Mouse (Mus musculus): ENCODE measurements at regions not wholly inside any gene's neighbourhood (a gene's known extent, or its start where the extent isn't known, plus 50 kb on each side); places are given as distances from the start of the nearest gene placed in this dataset.

- 74% methylated on average over 2 of the region's 2 CpGs for WGBS
- Histone ChIP-seq H3K4me3 (ENCODE audit: low read depth, low read length) (no peak overlapping the region), H3K36me3 (replicated peaks; ENCODE audit: control insufficient read depth, insufficient read depth, low read length) (no peaks in the 10 kb centered on the region), H3K27me3 (ENCODE audit: control insufficient read depth, insufficient read depth, low read length) (no peaks in the 10 kb centered on the region), H3K9me3 (replicated peaks; ENCODE audit: control insufficient read depth, low read length) (no peaks in the 10 kb centered on the region), H3K4me2 (ENCODE audit: low read depth, low read length) (no peak overlapping the region), H3K27ac (ENCODE audit: low read depth) (no peak overlapping the region), H3K4me1 (ENCODE audit: control insufficient read depth, insufficient read depth) (no peaks in the 10 kb centered on the region), H3K9ac (replicated peaks; ENCODE audit: low read depth, low read length) (no peak overlapping the region)
- no peak for ATAC-seq (ENCODE audit: insufficient read depth, low read depth)
- TF ChIP-seq CTCF (IDR thresholded peaks at IDR 0.05; ENCODE audit: low read depth) (no peak), EP300 (IDR thresholded peaks at IDR 0.05; ENCODE audit: low read depth) (no peak)
- no peak for DNase-seq (ENCODE audit: low spot score)
Measured at GRCm38 (mm10) chr4:34146133-34146867, 96.3 kb upstream of the Spaca1 start.

DNA sequence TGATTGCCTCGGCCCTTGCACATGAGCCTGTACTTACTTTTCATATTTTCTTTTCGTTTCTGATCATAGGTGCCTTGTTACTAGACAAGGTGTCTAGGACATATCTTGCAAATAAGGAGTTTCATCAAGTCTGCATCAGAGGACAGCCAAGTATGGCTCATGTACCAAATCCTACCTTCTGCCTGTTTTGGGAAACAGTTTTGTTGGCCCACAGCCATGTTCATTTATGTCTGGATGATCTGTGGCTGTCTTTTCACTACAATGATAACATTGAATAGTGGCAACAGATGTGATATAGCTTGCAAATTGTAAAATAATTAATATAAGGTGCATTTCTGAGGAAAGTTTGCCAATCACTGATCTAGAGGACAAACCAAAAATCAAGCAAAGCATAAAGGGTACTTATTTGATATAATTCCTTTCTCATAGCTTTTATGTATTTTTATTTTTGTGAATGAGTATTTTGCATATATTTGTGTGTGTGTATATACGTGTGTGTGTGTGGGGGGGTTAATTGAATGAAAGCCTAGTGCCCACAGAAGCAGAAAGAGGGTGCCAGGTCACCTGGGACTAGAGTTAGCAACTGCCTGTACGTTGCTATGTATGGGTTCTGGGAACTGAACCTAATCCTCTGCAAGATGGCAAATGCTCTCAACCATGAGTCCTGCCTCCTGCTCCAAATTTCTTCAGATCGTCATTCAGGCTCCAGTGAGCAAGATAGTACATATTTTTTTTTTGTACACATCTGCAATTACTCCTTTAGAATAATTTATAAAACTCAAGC lies 99.2 kb upstream of the Spaca1 start:
- no peak overlapping the region for H3K4me3 ChIP-seq (ENCODE audit: low read depth, low read length)
- ATAC-seq (ENCODE audit: insufficient read depth, low read depth), result no peak
- 72% methylated on average over 5 of the region's 5 CpGs for WGBS

GRCm38 (mm10) chr4:34151605-34152347 lies 101.8 kb upstream of the Spaca1 start:
- Histone ChIP-seq H3K27ac (ENCODE audit: low read depth) (no peak overlapping the region), H3K27me3 (ENCODE audit: control insufficient read depth, insufficient read depth, low read length) (no peaks in the 10 kb centered on the region), H3K9me3 (replicated peaks; ENCODE audit: control insufficient read depth, low read length) (no peaks in the 10 kb centered on the region), H3K4me3 (ENCODE audit: low read depth, low read length) (no peak overlapping the region), H3K9ac (replicated peaks; ENCODE audit: low read depth, low read length) (no peak overlapping the region), H3K36me3 (replicated peaks; ENCODE audit: control insufficient read depth, insufficient read depth, low read length) (no peaks in the 10 kb centered on the region), H3K4me1 (ENCODE audit: control insufficient read depth, insufficient read depth) (no peaks in the 10 kb centered on the region), H3K4me2 (ENCODE audit: low read depth, low read length) (no peak overlapping the region)
- no peak for ATAC-seq (ENCODE audit: insufficient read depth, low read depth)
- DNase-seq (ENCODE audit: low spot score), result no peak
- 33% methylated on average over 10 of the region's 10 CpGs for WGBS
- TF ChIP-seq CTCF (IDR thresholded peaks at IDR 0.05; ENCODE audit: low read depth) (no peak), EP300 (IDR thresholded peaks at IDR 0.05; ENCODE audit: low read depth) (no peak)

More for the DNA sequence above, 99.2 kb upstream of the Spaca1 start:
- no peak overlapping the region for H3K9ac ChIP-seq (replicated peaks; ENCODE audit: low read depth, low read length)
- H3K4me2 ChIP-seq (ENCODE audit: low read depth, low read length), result no peak overlapping the region
- no peaks in the 10 kb centered on the region for H3K27me3 ChIP-seq (ENCODE audit: control insufficient read depth, insufficient read depth, low read length)
- no peaks in the 10 kb centered on the region for H3K36me3 ChIP-seq (replicated peaks; ENCODE audit: control insufficient read depth, insufficient read depth, low read length)
- no peaks in the 10 kb centered on the region for H3K4me1 ChIP-seq (ENCODE audit: control insufficient read depth, insufficient read depth)
- no peak for DNase-seq (ENCODE audit: low spot score)
- TF ChIP-seq CTCF (IDR thresholded peaks at IDR 0.05; ENCODE audit: low read depth), result no peak
- TF ChIP-seq EP300 (IDR thresholded peaks at IDR 0.05; ENCODE audit: low read depth), result no peak
- no peaks in the 10 kb centered on the region for H3K9me3 ChIP-seq (replicated peaks; ENCODE audit: control insufficient read depth, low read length)
- no peak overlapping the region for H3K27ac ChIP-seq (ENCODE audit: low read depth)

GRCm38 (mm10) chr4:34155501-34155900 lies 105.5 kb upstream of the Spaca1 start:
- H3K27me3 ChIP-seq (ENCODE audit: control insufficient read depth, insufficient read depth, low read length), result no peaks in the 10 kb centered on the region
- no peaks in the 10 kb centered on the region for H3K4me1 ChIP-seq (ENCODE audit: control insufficient read depth, insufficient read depth)
- WGBS, result 82% methylated on average over 6 of the region's 6 CpGs
- no peak for ATAC-seq (ENCODE audit: insufficient read depth, low read depth)
- H3K27ac ChIP-seq (ENCODE audit: low read depth), result no peak overlapping the region
- TF ChIP-seq CTCF (IDR thresholded peaks at IDR 0.05; ENCODE audit: low read depth), result no peak
- no peak for TF ChIP-seq EP300 (IDR thresholded peaks at IDR 0.05; ENCODE audit: low read depth)
- H3K4me2 ChIP-seq (ENCODE audit: low read depth, low read length), result no peak overlapping the region
- no peak overlapping the region for H3K4me3 ChIP-seq (ENCODE audit: low read depth, low read length)
- no peaks in the 10 kb centered on the region for H3K9me3 ChIP-seq (replicated peaks; ENCODE audit: control insufficient read depth, low read length)
- H3K36me3 ChIP-seq (replicated peaks; ENCODE audit: control insufficient read depth, insufficient read depth, low read length), result no peaks in the 10 kb centered on the region
- H3K9ac ChIP-seq (replicated peaks; ENCODE audit: low read depth, low read length), result no peak overlapping the region
- DNase-seq (ENCODE audit: low spot score), result no peak

DNA sequence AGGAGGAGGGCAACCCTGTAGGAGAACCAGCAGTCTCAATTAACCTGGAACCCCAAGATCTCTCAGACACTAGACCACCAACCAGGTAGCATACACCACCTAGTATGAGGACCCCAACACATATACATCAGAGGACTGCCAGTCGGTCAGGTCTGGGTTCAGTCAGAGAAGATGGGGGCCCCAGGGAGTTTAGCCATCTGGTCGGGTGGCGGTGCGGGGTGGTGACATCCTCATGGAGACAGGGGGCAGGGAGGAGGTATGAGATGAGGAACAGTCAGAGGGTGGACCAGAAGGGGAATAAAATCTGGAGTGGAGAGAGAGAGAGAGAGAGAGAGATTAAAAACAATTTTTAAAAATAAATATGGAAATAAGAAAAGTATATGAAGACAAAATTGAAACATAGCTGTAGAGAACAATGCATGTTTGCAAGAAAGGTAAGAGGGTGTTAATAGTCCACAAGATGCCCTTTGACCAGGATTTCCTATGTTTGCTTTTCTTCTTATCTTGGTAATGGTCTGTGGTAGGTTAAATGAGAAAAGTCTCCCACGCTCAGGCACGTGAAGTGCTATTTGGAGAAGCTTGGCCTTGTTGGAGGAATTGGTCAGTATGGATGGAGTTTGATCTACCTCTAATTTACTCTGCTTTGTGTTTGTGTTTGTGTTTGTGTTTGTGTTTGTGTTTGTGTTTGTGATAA lies 108.0 kb upstream of the Spaca1 start:
- DNase-seq (ENCODE audit: low spot score), result no peak
- no peak overlapping the region for H3K27ac ChIP-seq (ENCODE audit: low read depth)
- TF ChIP-seq EP300 (IDR thresholded peaks at IDR 0.05; ENCODE audit: low read depth) (no peak), CTCF (IDR thresholded peaks at IDR 0.05; ENCODE audit: low read depth) (no peak)
- no peaks in the 10 kb centered on the region for H3K27me3 ChIP-seq (ENCODE audit: control insufficient read depth, insufficient read depth, low read length)
- H3K4me1 ChIP-seq (ENCODE audit: control insufficient read depth, insufficient read depth), result no peaks in the 10 kb centered on the region
- H3K9me3 ChIP-seq (replicated peaks; ENCODE audit: control insufficient read depth, low read length), result no peaks in the 10 kb centered on the region
- H3K4me2 ChIP-seq (ENCODE audit: low read depth, low read length), result no peak overlapping the region
- no peaks in the 10 kb centered on the region for H3K36me3 ChIP-seq (replicated peaks; ENCODE audit: control insufficient read depth, insufficient read depth, low read length)
- no peak overlapping the region for H3K9ac ChIP-seq (replicated peaks; ENCODE audit: low read depth, low read length)
- no peak for ATAC-seq (ENCODE audit: insufficient read depth, low read depth)
- 73% methylated on average over 6 of the region's 6 CpGs for WGBS
- no peak overlapping the region for H3K4me3 ChIP-seq (ENCODE audit: low read depth, low read length)
